Mouse (Mus musculus): ENCODE data around the gene Hlcs. TPM values are rescaled to one million over a fixed set of nuclear protein-coding genes. Genes with fewer than 3 reads are reported as not detected.

The Hlcs gene
- polyA plus RNA-seq, 1 experiment = 3.5 TPM

DNA sequence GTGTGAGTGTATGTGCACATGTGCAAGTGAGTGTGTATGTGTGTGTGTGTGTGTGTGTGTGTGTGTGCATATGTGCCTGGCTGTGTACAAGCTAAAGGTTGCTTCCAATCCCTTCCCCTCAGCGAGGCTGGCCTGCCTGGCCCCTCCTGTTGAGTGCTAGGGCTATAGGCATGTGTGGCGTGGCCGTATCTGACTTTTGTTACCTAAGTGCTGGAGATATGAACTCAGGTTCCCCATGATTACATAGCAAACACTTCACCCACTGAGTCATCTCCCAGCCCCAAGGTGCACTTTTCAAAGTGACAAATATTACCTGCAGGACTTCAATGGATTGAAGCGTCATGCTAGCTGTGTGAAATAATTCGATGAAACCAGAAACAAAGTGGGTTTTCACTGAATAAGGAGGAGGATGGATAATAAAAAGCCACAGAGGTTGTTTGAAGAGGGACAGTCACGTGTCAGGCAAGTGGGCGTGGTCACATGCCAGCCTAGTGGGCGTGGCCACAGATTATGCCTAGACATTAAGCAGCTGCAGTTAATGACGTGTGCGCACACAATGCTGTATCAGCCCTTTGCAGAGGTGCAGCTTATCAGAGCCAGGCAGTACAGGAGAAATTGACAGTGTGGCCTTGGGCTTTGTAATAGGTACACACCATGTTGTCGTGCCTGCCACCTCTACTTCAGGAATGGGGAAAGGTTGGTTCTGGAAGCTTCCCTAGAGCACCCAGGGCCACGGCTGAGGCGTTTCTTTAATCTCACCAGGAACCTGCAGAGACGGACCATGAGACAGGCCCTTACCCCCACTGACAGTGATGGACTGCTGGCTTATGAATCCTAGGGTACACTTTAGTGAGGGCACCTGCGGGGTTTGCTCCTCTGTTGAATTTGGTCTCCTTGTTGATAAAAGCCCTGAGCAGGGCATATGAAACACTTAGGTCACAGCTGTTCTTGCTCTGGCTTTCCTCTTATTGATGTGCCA lies 163.0 kb downstream of the Hlcs start:
- Histone ChIP-seq H3K4me3 (ENCODE audit: control insufficient read depth, low read depth, low read length) (no peak overlapping the region), H3K27ac (ENCODE audit: control insufficient read depth, insufficient read depth, low read depth, low read length) (no peak overlapping the region), H3K4me1 (ENCODE audit: control insufficient read depth, insufficient read depth, low read length) (no peaks in the 10 kb centered on the region), H3K36me3 (ENCODE audit: control insufficient read depth, insufficient read depth, low read length) (no peaks in the 10 kb centered on the region), H3K27me3 (ENCODE audit: control insufficient read depth, insufficient read depth, low read length) (no peaks in the 10 kb centered on the region)
- TF ChIP-seq POLR2A (IDR thresholded peaks at IDR 0.05; ENCODE audit: control insufficient read depth, low read depth, low read length) = no peak
- TF ChIP-seq CTCF (IDR thresholded peaks at IDR 0.05; ENCODE audit: control insufficient read depth, insufficient read depth, insufficient replicate concordance, low read depth, low read length) = no peak

DNA sequence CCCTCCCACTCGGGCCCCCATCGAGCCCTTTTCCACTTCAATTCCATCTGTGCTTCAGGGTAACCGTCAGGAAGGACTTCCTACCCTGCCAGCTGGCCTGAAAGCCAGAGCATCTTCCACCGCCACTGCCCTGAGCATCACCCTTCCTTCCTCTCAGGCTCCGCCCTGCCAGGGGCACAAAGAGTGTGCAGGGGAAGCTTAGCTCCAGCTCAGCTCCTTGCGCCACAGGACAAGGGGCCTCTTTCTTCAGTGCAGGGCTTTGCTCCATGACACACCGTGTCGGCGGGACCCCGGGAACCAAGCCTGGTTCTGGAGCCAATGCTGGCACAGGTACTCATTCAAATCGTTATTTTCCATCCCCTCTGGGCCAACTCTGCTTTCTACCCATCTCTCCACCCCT lies 165.2 kb downstream of the Hlcs start:
- Histone ChIP-seq H3K4me1 (ENCODE audit: control insufficient read depth, insufficient read depth, low read length) (no peaks in the 10 kb centered on the region), H3K27ac (ENCODE audit: control insufficient read depth, insufficient read depth, low read depth, low read length) (no peak overlapping the region)

GRCm38 (mm10) chr16:94143325-94143724 lies 170.0 kb downstream of the Hlcs start:
- no peak for TF ChIP-seq POLR2A (IDR thresholded peaks at IDR 0.05; ENCODE audit: control insufficient read depth, low read depth, low read length)
- TF ChIP-seq CTCF (IDR thresholded peaks at IDR 0.05; ENCODE audit: control insufficient read depth, insufficient read depth, insufficient replicate concordance, low read depth, low read length) = no peak
- no peaks in the 10 kb centered on the region for H3K4me1 ChIP-seq (ENCODE audit: control insufficient read depth, insufficient read depth, low read length)
- no peaks in the 10 kb centered on the region for H3K36me3 ChIP-seq (ENCODE audit: control insufficient read depth, insufficient read depth, low read length)
- no peaks in the 10 kb centered on the region for H3K27me3 ChIP-seq (ENCODE audit: control insufficient read depth, insufficient read depth, low read length)
- no peak overlapping the region for H3K27ac ChIP-seq (ENCODE audit: control insufficient read depth, insufficient read depth, low read depth, low read length)
- no peak overlapping the region for H3K4me3 ChIP-seq (ENCODE audit: control insufficient read depth, low read depth, low read length)

More for the DNA sequence above, 165.2 kb downstream of the Hlcs start:
- no peaks in the 10 kb centered on the region for H3K27me3 ChIP-seq (ENCODE audit: control insufficient read depth, insufficient read depth, low read length)
- TF ChIP-seq POLR2A (IDR thresholded peaks at IDR 0.05; ENCODE audit: control insufficient read depth, low read depth, low read length) (no peak), CTCF (IDR thresholded peaks at IDR 0.05; ENCODE audit: control insufficient read depth, insufficient read depth, insufficient replicate concordance, low read depth, low read length) (no peak)
- H3K4me3 ChIP-seq (ENCODE audit: control insufficient read depth, low read depth, low read length) = no peak overlapping the region
- no peaks in the 10 kb centered on the region for H3K36me3 ChIP-seq (ENCODE audit: control insufficient read depth, insufficient read depth, low read length)

GRCm38 (mm10) chr16:94140746-94141145 lies 172.6 kb downstream of the Hlcs start:
- H3K36me3 ChIP-seq (ENCODE audit: control insufficient read depth, insufficient read depth, low read length) = no peaks in the 10 kb centered on the region
- TF ChIP-seq CTCF (IDR thresholded peaks at IDR 0.05; ENCODE audit: control insufficient read depth, insufficient read depth, insufficient replicate concordance, low read depth, low read length) = no peak
- no peak for TF ChIP-seq POLR2A (IDR thresholded peaks at IDR 0.05; ENCODE audit: control insufficient read depth, low read depth, low read length)
- H3K4me3 ChIP-seq (ENCODE audit: control insufficient read depth, low read depth, low read length) = no peak overlapping the region
- no peaks in the 10 kb centered on the region for H3K4me1 ChIP-seq (ENCODE audit: control insufficient read depth, insufficient read depth, low read length)
- no peaks in the 10 kb centered on the region for H3K27me3 ChIP-seq (ENCODE audit: control insufficient read depth, insufficient read depth, low read length)
- no peak overlapping the region for H3K27ac ChIP-seq (ENCODE audit: control insufficient read depth, insufficient read depth, low read depth, low read length)

GRCm38 (mm10) chr16:94134218-94134617 lies 179.2 kb downstream of the Hlcs start:
- no peaks in the 10 kb centered on the region for H3K36me3 ChIP-seq (ENCODE audit: control insufficient read depth, insufficient read depth, low read length)
- H3K4me1 ChIP-seq (ENCODE audit: control insufficient read depth, insufficient read depth, low read length) = no peaks in the 10 kb centered on the region
- no peak for TF ChIP-seq CTCF (IDR thresholded peaks at IDR 0.05; ENCODE audit: control insufficient read depth, insufficient read depth, insufficient replicate concordance, low read depth, low read length)
- TF ChIP-seq POLR2A (IDR thresholded peaks at IDR 0.05; ENCODE audit: control insufficient read depth, low read depth, low read length) = no peak
- H3K27ac ChIP-seq (ENCODE audit: control insufficient read depth, insufficient read depth, low read depth, low read length) = no peak overlapping the region
- H3K27me3 ChIP-seq (ENCODE audit: control insufficient read depth, insufficient read depth, low read length) = no peaks in the 10 kb centered on the region
- no peak overlapping the region for H3K4me3 ChIP-seq (ENCODE audit: control insufficient read depth, low read depth, low read length)

- no peak overlapping the region for H3K27ac ChIP-seq (ENCODE audit: control insufficient read depth, insufficient read depth, low read depth, low read length)
- H3K27me3 ChIP-seq (ENCODE audit: control insufficient read depth, insufficient read depth, low read length) = no peaks in the 10 kb centered on the region; the same call in 1 of the 2 replicates
Measured at GRCm38 (mm10) chr16:94128236-94128835, 185.0 kb downstream of the Hlcs start.

GRCm38 (mm10) chr16:94126200-94126599 lies 187.2 kb downstream of the Hlcs start:
- Histone ChIP-seq H3K4me3 (ENCODE audit: control insufficient read depth, low read depth, low read length) (no peak overlapping the region), H3K27me3 (ENCODE audit: control insufficient read depth, insufficient read depth, low read length) (no peaks in the 10 kb centered on the region; the same call in 1 of the 2 replicates), H3K4me1 (ENCODE audit: control insufficient read depth, insufficient read depth, low read length) (peaks cover 8% of the 10 kb centered on the region), H3K36me3 (ENCODE audit: control insufficient read depth, insufficient read depth, low read length) (no peaks in the 10 kb centered on the region), H3K27ac (ENCODE audit: control insufficient read depth, insufficient read depth, low read depth, low read length) (no peak overlapping the region)
- no peak for TF ChIP-seq POLR2A (IDR thresholded peaks at IDR 0.05; ENCODE audit: control insufficient read depth, low read depth, low read length)
- no peak for TF ChIP-seq CTCF (IDR thresholded peaks at IDR 0.05; ENCODE audit: control insufficient read depth, insufficient read depth, insufficient replicate concordance, low read depth, low read length)

More at GRCm38 (mm10) chr16:94128236-94128835, 185.0 kb downstream of the Hlcs start:
- no peak for TF ChIP-seq POLR2A (IDR thresholded peaks at IDR 0.05; ENCODE audit: control insufficient read depth, low read depth, low read length)
- TF ChIP-seq CTCF (IDR thresholded peaks at IDR 0.05; ENCODE audit: control insufficient read depth, insufficient read depth, insufficient replicate concordance, low read depth, low read length) = no peak
- peaks cover 8% of the 10 kb centered on the region for H3K4me1 ChIP-seq (ENCODE audit: control insufficient read depth, insufficient read depth, low read length)
- H3K4me3 ChIP-seq (ENCODE audit: control insufficient read depth, low read depth, low read length) = no peak overlapping the region
- H3K36me3 ChIP-seq (ENCODE audit: control insufficient read depth, insufficient read depth, low read length) = no peaks in the 10 kb centered on the region
